Mouse (Mus musculus): ENCODE measurements at regions not wholly inside any gene's neighbourhood (a gene's known extent, or its start where the extent isn't known, plus 50 kb on each side); places are given as distances from the start of the nearest gene placed in this dataset.

GRCm38 (mm10) chrX:51294797-51295506, 88.6 kb upstream of the Mbnl3 start:
- DNase-seq = no peak
- intact Hi-C loops (cut with DNase I; ENCODE audit: low total_unique reads) = no loop called here

DNA sequence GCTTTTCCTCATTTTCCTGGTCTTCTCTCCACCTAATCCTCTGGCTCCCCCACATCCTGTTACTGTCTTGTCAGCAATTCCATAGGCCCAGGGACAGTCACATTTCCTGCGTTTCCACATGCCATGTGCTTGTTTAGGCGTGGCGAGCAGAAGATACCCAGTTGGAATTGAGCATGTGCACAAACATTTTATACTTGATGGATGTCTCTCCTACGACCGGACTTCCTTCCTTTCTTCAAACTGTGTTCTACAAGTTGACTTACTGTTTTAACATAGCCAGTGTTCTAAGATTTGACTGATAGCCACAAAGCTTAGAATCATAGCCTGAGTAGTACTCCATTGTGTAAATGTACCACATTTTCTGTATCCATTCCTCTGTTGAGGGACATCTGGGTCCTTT, 86.0 kb upstream of the Mbnl3 start:
- no peak for DNase-seq
- intact Hi-C loops (cut with DNase I; ENCODE audit: low total_unique reads) = no loop called here

DNA sequence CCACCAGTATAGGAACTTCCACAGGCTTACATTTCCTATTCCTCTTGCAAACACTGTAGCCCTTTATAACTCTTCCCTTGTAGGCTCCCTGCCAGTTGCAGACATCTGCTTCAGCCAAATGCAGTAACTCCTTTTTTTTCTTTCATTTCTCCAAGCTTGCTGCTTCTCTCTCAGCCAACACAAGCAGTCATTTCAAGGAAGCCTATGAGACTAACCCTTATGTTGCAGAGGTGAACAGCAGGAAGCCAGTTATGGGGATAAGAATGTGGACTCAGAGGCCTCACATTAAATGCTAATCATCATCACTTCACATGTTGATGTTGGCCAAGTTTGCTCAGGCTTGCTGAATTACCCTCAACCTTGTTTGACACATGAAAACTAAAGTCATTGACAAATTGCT, 71.9 kb upstream of the Mbnl3 start:
- DNase-seq = peak; percentile 5

GRCm38 (mm10) chrX:51264746-51265145, 58.4 kb upstream of the Mbnl3 start:
- intact Hi-C loops (cut with DNase I; ENCODE audit: low total_unique reads) = no loop called here
- no peak for DNase-seq

More for the DNA sequence above, 71.9 kb upstream of the Mbnl3 start:
- intact Hi-C loops (cut with DNase I; ENCODE audit: low total_unique reads) = no loop called here
